Mouse (Mus musculus) embryonic facial prominence, embryonic 13.5 days (tissue): ENCODE data around the gene Mepce. TPM values are rescaled to one million over a fixed set of nuclear protein-coding genes. Genes with fewer than 3 reads are reported as not detected.
"Not testable (repeated sequence)": the region's sequence is repeated elsewhere in the genome, so short reads cannot be mapped to it uniquely, and the experiment has no call there.

Experiments used
- ATAC-seq: fragments of 200-750 bp; cut with Nextera tagmentation; 2 replicates; pipeline ENCODE4 v1.8.0; 2017; ENCODE audit warnings: low read depth; ENCODE audit not compliant: insufficient number of reproducible peaks, insufficient read depth, low FRiP score, low TSS enrichment
- H3K27ac ChIP-seq: fragments of 300-500 bp; sonication (generic); 2 replicates; pipeline ENCODE4 v1.5.1; 2015; ENCODE audit warnings: moderate library complexity, mild to moderate bottlenecking, inconsistent platforms
- H3K27me3 ChIP-seq: fragments of 300-500 bp; sonication (generic); 2 replicates; pipeline ENCODE4 v1.6.1; 2015; ENCODE audit warnings: mild to moderate bottlenecking, inconsistent platforms
- H3K36me3 ChIP-seq: fragments of 300-500 bp; sonication (generic); 2 replicates; pipeline ENCODE4 v1.6.1; 2015; ENCODE audit warnings: mild to moderate bottlenecking, inconsistent platforms
- H3K4me1 ChIP-seq: fragments of 300-500 bp; sonication (generic); 2 replicates; pipeline ENCODE4 v1.6.1; 2015; ENCODE audit warnings: inconsistent platforms
- H3K4me2 ChIP-seq: fragments of 300-500 bp; sonication (generic); 2 replicates; pipeline ENCODE4 v1.6.1; 2015; ENCODE audit warnings: moderate library complexity, mild to moderate bottlenecking, inconsistent platforms
- H3K4me3 ChIP-seq: fragments of 300-500 bp; sonication (generic); 2 replicates; pipeline ENCODE4 v1.5.1; 2015; ENCODE audit warnings: mild to moderate bottlenecking, inconsistent platforms
- H3K9ac ChIP-seq: fragments of 300-500 bp; sonication (generic); 2 replicates; pipeline ENCODE4 v1.6.1; 2015; ENCODE audit warnings: mild to moderate bottlenecking, inconsistent platforms
- H3K9me3 ChIP-seq: fragments of 300-500 bp; sonication (generic); 2 replicates; pipeline ENCODE4 v1.6.1; 2016; ENCODE audit warnings: inconsistent platforms
- WGBS: fragments of 180-500 bp; shearing (Covaris S2); methylation state at CpG from one replicate; pipeline ENCODE4 v1.1.7; 2015; ENCODE audit warnings: mixed read lengths; 5-methylcytosine and 5-hydroxymethylcytosine counted together
- polyA plus RNA-seq: library from polyadenylated mRNA; unstranded; fragments of >200 nt; fragmentation: Nextera tagmentation; extraction: Ambion mirVana; gene quantifications from 2 replicates; pipeline ENCODE4 v1.2.1, GENCODE M21; 2015

Mepce gene
- polyA plus RNA-seq, 1 experiment from 2014 or later: 14.7 TPM

GRCm38 (mm10) chr5:137756106-137756505 lies 31.3 kb downstream of the Mepce start:
- Histone ChIP-seq H3K4me3 (no peak overlapping the region), H3K27me3 (no peaks in the 10 kb centered on the region), H3K4me2 (no peak overlapping the region), H3K36me3 (peaks cover 71% of the 10 kb centered on the region), H3K27ac (no peak overlapping the region), H3K9me3 (no peaks in the 10 kb centered on the region), H3K4me1 (peaks cover 16% of the 10 kb centered on the region; the same call in 1 of the 2 replicates), H3K9ac (no peak overlapping the region)
- WGBS: 68% methylated on average over 3 of the region's 3 CpGs
- ATAC-seq: no peak

GRCm38 (mm10) chr5:137755425-137755824 lies 32.0 kb downstream of the Mepce start:
- Histone ChIP-seq H3K27me3 (no peaks in the 10 kb centered on the region), H3K9me3 (no peaks in the 10 kb centered on the region), H3K4me2 (no peak overlapping the region), H3K4me1 (peaks cover 16% of the 10 kb centered on the region; the same call in 1 of the 2 replicates), H3K4me3 (no peak overlapping the region), H3K36me3 (peaks cover 78% of the 10 kb centered on the region), H3K27ac (no peak overlapping the region), H3K9ac (no peak overlapping the region)
- ATAC-seq: no peak
- 82% methylated on average over 5 of the region's 5 CpGs for WGBS

- Histone ChIP-seq H3K27ac (peak overlapping the region; percentile 11; the same call in 1 of the 2 replicates), H3K4me2 (no peak overlapping the region), H3K4me1 (peaks cover 15% of the 10 kb centered on the region), H3K27me3 (no peaks in the 10 kb centered on the region), H3K4me3 (no peak overlapping the region), H3K9me3 (no peaks in the 10 kb centered on the region), H3K9ac (no peak overlapping the region), H3K36me3 (peaks cover 64% of the 10 kb centered on the region)
- ATAC-seq: no peak
- WGBS: 72% methylated on average over 13 of the region's 13 CpGs
These were observed 34.2 kb downstream of the Mepce start for GRCm38 (mm10) chr5:137753111-137753832.

GRCm38 (mm10) chr5:137751988-137752387 lies 35.5 kb downstream of the Mepce start:
- Histone ChIP-seq H3K9me3 (no peaks in the 10 kb centered on the region), H3K9ac (no peak overlapping the region), H3K4me1 (peaks cover 24% of the 10 kb centered on the region), H3K4me3 (no peak overlapping the region), H3K36me3 (peaks cover 56% of the 10 kb centered on the region), H3K4me2 (no peak overlapping the region), H3K27ac (no peak overlapping the region), H3K27me3 (no peaks in the 10 kb centered on the region)
- 88% methylated on average over 6 of the region's 6 CpGs for WGBS
- no peak for ATAC-seq

GRCm38 (mm10) chr5:137751221-137751887 lies 36.1 kb downstream of the Mepce start:
- ATAC-seq: no peak
- 93% methylated on average over 13 of the region's 13 CpGs for WGBS
- no peak overlapping the region for H3K27ac ChIP-seq
- no peaks in the 10 kb centered on the region for H3K9me3 ChIP-seq
- peaks cover 51% of the 10 kb centered on the region for H3K36me3 ChIP-seq
- H3K4me2 ChIP-seq: no peak overlapping the region
- H3K4me1 ChIP-seq: peaks cover 24% of the 10 kb centered on the region
- no peaks in the 10 kb centered on the region for H3K27me3 ChIP-seq
- H3K4me3 ChIP-seq: no peak overlapping the region
- no peak overlapping the region for H3K9ac ChIP-seq

- not testable (repeated sequence) for H3K27ac ChIP-seq, H3K4me3 ChIP-seq, H3K4me2 ChIP-seq, H3K9me3 ChIP-seq, H3K9ac ChIP-seq, ATAC-seq, H3K27me3 ChIP-seq
- H3K36me3 ChIP-seq: peaks cover 42% of the 10 kb centered on the region
- 98% methylated on average over 6 of the region's 8 CpGs for whole genome bisulfite sequencing
- peaks cover 28% of the 10 kb centered on the region for H3K4me1 ChIP-seq
These were observed 37.2 kb downstream of the Mepce start for GRCm38 (mm10) chr5:137750212-137750611.

- H3K9ac ChIP-seq: peak overlapping the region; percentile 17; the same call in 1 of the 2 replicates
- ATAC-seq: no peak
- H3K9me3 ChIP-seq: no peaks in the 10 kb centered on the region
- 0 out of 2 replicates have a peak overlapping the region, but pooled peaks have one; percentile 8 for H3K27ac ChIP-seq
- H3K4me2 ChIP-seq: peak overlapping the region; percentile 99
- WGBS: 52% methylated on average over 6 of the region's 6 CpGs
- H3K36me3 ChIP-seq: peaks cover 40% of the 10 kb centered on the region
- peak overlapping the region; percentile 69 for H3K4me3 ChIP-seq
- H3K4me1 ChIP-seq: peaks cover 32% of the 10 kb centered on the region
- H3K27me3 ChIP-seq: no peaks in the 10 kb centered on the region
These were observed 38.1 kb downstream of the Mepce start for GRCm38 (mm10) chr5:137749196-137749836.

- peaks cover 30% of the 10 kb centered on the region for H3K36me3 ChIP-seq
- no peaks in the 10 kb centered on the region for H3K27me3 ChIP-seq
- peaks cover 32% of the 10 kb centered on the region for H3K4me1 ChIP-seq
- peak overlapping the region; percentile 69 for H3K4me3 ChIP-seq
- peak overlapping the region; percentile 16 for H3K27ac ChIP-seq
- peak overlapping the region; percentile 99 for H3K4me2 ChIP-seq
- no peak for ATAC-seq
- H3K9me3 ChIP-seq: no peaks in the 10 kb centered on the region
- peak overlapping the region; percentile 90 for H3K9ac ChIP-seq
- WGBS: 29% methylated on average over 5 of the region's 5 CpGs
These were observed 39.2 kb downstream of the Mepce start for GRCm38 (mm10) chr5:137748130-137748770.

GRCm38 (mm10) chr5:137747326-137747961 lies 40.0 kb downstream of the Mepce start:
- H3K4me1 ChIP-seq: peaks cover 32% of the 10 kb centered on the region
- H3K27ac ChIP-seq: peak overlapping the region; percentile 98
- ATAC-seq: no peak
- no peaks in the 10 kb centered on the region for H3K9me3 ChIP-seq
- peak overlapping the region; percentile 90 for H3K9ac ChIP-seq
- H3K4me2 ChIP-seq: peak overlapping the region; percentile 99
- peak overlapping the region; percentile 69 for H3K4me3 ChIP-seq
- WGBS: 3% methylated on average over 26 of the region's 26 CpGs
- H3K27me3 ChIP-seq: no peaks in the 10 kb centered on the region
- peaks cover 24% of the 10 kb centered on the region for H3K36me3 ChIP-seq

GRCm38 (mm10) chr5:137746851-137747325 lies 40.6 kb downstream of the Mepce start:
- peak overlapping the region; percentile 98 for H3K27ac ChIP-seq
- peaks cover 35% of the 10 kb centered on the region for H3K4me1 ChIP-seq
- no peak for ATAC-seq
- peak overlapping the region; percentile 99 for H3K4me2 ChIP-seq
- H3K9ac ChIP-seq: peak overlapping the region; percentile 90
- H3K27me3 ChIP-seq: no peaks in the 10 kb centered on the region
- peaks cover 18% of the 10 kb centered on the region for H3K36me3 ChIP-seq
- peak overlapping the region; percentile 69 for H3K4me3 ChIP-seq
- H3K9me3 ChIP-seq: no peaks in the 10 kb centered on the region
- WGBS: 1% methylated on average over 16 of the region's 16 CpGs
